Mouse (Mus musculus) kidney, embryonic 16.5 days (tissue): ENCODE data around the gene Meis3. TPM values are rescaled to one million over a fixed set of nuclear protein-coding genes. Genes with fewer than 3 reads are reported as not detected.

Experiments used
- polyA plus RNA-seq: library from polyadenylated mRNA; unstranded; fragments of >200 nt; fragmentation: Nextera tagmentation; extraction: Ambion mirVana; gene quantifications from 2 replicates; pipeline ENCODE4 v1.2.1, GENCODE M21; 2015

Meis3 gene
- polyA plus RNA-seq, 1 experiment from 2014 or later = 23.9 TPM

Other genes with a start within 250 kb of the Meis3 start
- 198 and 212 TPM in 2 replicates for gene Nop53, start 229.0 kb upstream of the Meis3 start, polyA plus RNA-seq
- 36.8 and 37.9 TPM in 2 replicates for gene Ehd2, start 207.5 kb upstream of the Meis3 start, polyA plus RNA-seq
- gene Bicra, start 127.2 kb upstream of the Meis3 start, polyA plus RNA-seq = 7.1 and 7.5 TPM in 2 replicates
- gene Zfp541, start 113.3 kb upstream of the Meis3 start, polyA plus RNA-seq = 0.04 and 0.09 TPM in 2 replicates
- gene Napa, start 76.6 kb upstream of the Meis3 start, polyA plus RNA-seq = 215 and 220 TPM in 2 replicates
- gene Kptn, start 55.2 kb upstream of the Meis3 start, polyA plus RNA-seq = 33.9 and 36.8 TPM in 2 replicates
- 0.12 and 0.17 TPM in 2 replicates for gene Slc8a2, start 45.3 kb upstream of the Meis3 start, polyA plus RNA-seq
- gene Dhx34, start 46.9 kb downstream of the Meis3 start, polyA plus RNA-seq = 21.3 and 21.5 TPM in 2 replicates
- gene C5ar2, start 69.1 kb downstream of the Meis3 start, polyA plus RNA-seq = 0.09 and 0.11 TPM in 2 replicates
- 2.7 and 2.8 TPM in 2 replicates for gene C5ar1, start 84.5 kb downstream of the Meis3 start, polyA plus RNA-seq
- gene Inafm1, start 98.5 kb downstream of the Meis3 start, polyA plus RNA-seq = 16.4 and 19.7 TPM in 2 replicates
- gene Ccdc9, start 111.7 kb downstream of the Meis3 start, polyA plus RNA-seq = 30.9 and 31.2 TPM in 2 replicates
- gene Bbc3, start 133.3 kb downstream of the Meis3 start, polyA plus RNA-seq = 12.6 and 14.2 TPM in 2 replicates
- 337 and 347 TPM in 2 replicates for gene Sae1, start 212.7 kb downstream of the Meis3 start, polyA plus RNA-seq
- gene Zc3h4, start 225.8 kb downstream of the Meis3 start, polyA plus RNA-seq = 14.8 and 14.9 TPM in 2 replicates